Mouse (Mus musculus) monocyte, adult 2 months (primary cell): ENCODE measurements around the gene Prrxl1.

ENCODE experiments used
- DNase-seq, 2 experiments: peaks; one replicate each; pipeline ENCODE4 v3.0.0; 2022; ENCODE audit warnings: low spot score in 2 of 2, low read depth in 1 of 2

Gene Prrxl1

GRCm38 (mm10) chr14:32624811-32625210 is 25.6 kb downstream of the Prrxl1 start:
- DNase-seq: no peak

- DNase-seq: no peak
These were observed 28.1 kb downstream of the Prrxl1 start for GRCm38 (mm10) chr14:32627271-32627670.

GRCm38 (mm10) chr14:32628584-32628983 is 29.4 kb downstream of the Prrxl1 start:
- DNase-seq: no peak

GRCm38 (mm10) chr14:32632908-32633600 is 33.8 kb downstream of the Prrxl1 start:
- DNase-seq: no peak

GRCm38 (mm10) chr14:32634015-32634682 is 34.9 kb downstream of the Prrxl1 start:
- no peak for DNase-seq

GRCm38 (mm10) chr14:32638485-32638884 is 39.3 kb downstream of the Prrxl1 start:
- DNase-seq: no peak

GRCm38 (mm10) chr14:32659781-32660180 is 60.6 kb downstream of the Prrxl1 start:
- no peak for DNase-seq

GRCm38 (mm10) chr14:32663099-32663498 is 63.9 kb downstream of the Prrxl1 start:
- DNase-seq: no peak

GRCm38 (mm10) chr14:32673178-32673577 is 74.0 kb downstream of the Prrxl1 start:
- DNase-seq: no peak

GRCm38 (mm10) chr14:32678565-32678964 is 79.4 kb downstream of the Prrxl1 start:
- DNase-seq: no peak

GRCm38 (mm10) chr14:32681603-32682002 is 82.4 kb downstream of the Prrxl1 start:
- DNase-seq: no peak

GRCm38 (mm10) chr14:32682536-32682935 is 83.3 kb downstream of the Prrxl1 start:
- no peak for DNase-seq

GRCm38 (mm10) chr14:32683251-32683838 is 84.1 kb downstream of the Prrxl1 start:
- peak in 1 of 2 experiments; percentile 5 for DNase-seq

GRCm38 (mm10) chr14:32683982-32684734 is 85.0 kb downstream of the Prrxl1 start:
- no peak for DNase-seq

GRCm38 (mm10) chr14:32684735-32685105 is 85.5 kb downstream of the Prrxl1 start:
- DNase-seq: no peak

GRCm38 (mm10) chr14:32685124-32685826 is 86.1 kb downstream of the Prrxl1 start, which contains the start of gene 3425401B19Rik:
Gene 3425401B19Rik (minus strand): TSS chr14:32685293.
- DNase-seq: no peak

GRCm38 (mm10) chr14:32695906-32696305 is 96.7 kb downstream of the Prrxl1 start:
- no peak for DNase-seq

- no peak for DNase-seq
These were observed 97.1 kb downstream of the Prrxl1 start for GRCm38 (mm10) chr14:32696344-32696743.

- DNase-seq: no peak
These were observed 98.6 kb downstream of the Prrxl1 start for GRCm38 (mm10) chr14:32697774-32698173.

GRCm38 (mm10) chr14:32698556-32698955 is 99.3 kb downstream of the Prrxl1 start:
- no peak for DNase-seq
